Mouse (Mus musculus) lung, postnatal 0 days (tissue): ENCODE measurements around the gene Armh1. TPM values are rescaled to one million over a fixed set of nuclear protein-coding genes. Genes with fewer than 3 reads are reported as not detected.
A peak's percentile ranks its signal among the peaks of the same experiment; 100 is the strongest.

Experiments
- ATAC-seq: fragments of 200-750 bp; cut with Nextera tagmentation; 2 replicates; pipeline ENCODE4 v1.8.0; 2017; ENCODE audit warnings: moderate library complexity
- DNase-seq: peaks from one replicate; pipeline ENCODE4 v3.0.0-alpha.2; 2016; ENCODE audit warnings: low spot score
- H3K27ac ChIP-seq: fragments of 300-500 bp; sonication (generic); 2 replicates; pipeline ENCODE4 v1.5.1; 2014; ENCODE audit warnings: antibody characterized with exemption, mild to moderate bottlenecking, low read length, mixed read lengths
- H3K27me3 ChIP-seq: fragments of 300-500 bp; sonication (generic); replicated peaks from 2 replicates; pipeline ENCODE4 v1.6.1; 2014; ENCODE audit warnings: low read length, mixed read lengths; ENCODE audit not compliant: insufficient read depth
- H3K36me3 ChIP-seq: fragments of 300-500 bp; sonication (generic); 2 replicates; pipeline ENCODE4 v1.6.1; 2014; ENCODE audit warnings: low read length, mixed read lengths; ENCODE audit not compliant: insufficient read depth
- H3K4me1 ChIP-seq: fragments of 300-500 bp; sonication (generic); 2 replicates; pipeline ENCODE4 v1.6.1; 2014; ENCODE audit warnings: antibody characterized with exemption, low read depth, low read length, mixed read lengths; ENCODE audit not compliant: insufficient read depth
- H3K4me2 ChIP-seq: fragments of 300-500 bp; sonication (generic); replicated peaks from 2 replicates; pipeline ENCODE4 v1.6.1; 2014; ENCODE audit warnings: low read depth, mild to moderate bottlenecking, low read length, moderate library complexity, mixed read lengths
- H3K4me3 ChIP-seq: fragments of 300-500 bp; sonication (generic); 2 replicates; pipeline ENCODE4 v1.5.1; 2014; ENCODE audit warnings: low read depth, low read length
- H3K9ac ChIP-seq: fragments of 300-500 bp; sonication (generic); replicated peaks from 2 replicates; pipeline ENCODE4 v1.6.1; 2014; ENCODE audit warnings: low read depth, mild to moderate bottlenecking
- H3K9me3 ChIP-seq: fragments of 300-500 bp; sonication (generic); 2 replicates; pipeline ENCODE4 v1.6.1; 2016; ENCODE audit warnings: low read length, mixed read lengths
- CTCF ChIP-seq: IDR thresholded peaks from 2 replicates; pipeline ENCODE4 v1.5.1; 2016; ENCODE audit warnings: antibody characterized with exemption, mild to moderate bottlenecking
- EP300 ChIP-seq: IDR thresholded peaks from 2 replicates; pipeline ENCODE4 v1.6.1; 2016; ENCODE audit warnings: antibody characterized with exemption, mild to moderate bottlenecking, control low read depth
- WGBS: fragments of 180-500 bp; shearing (Covaris S2); extraction: QIAGEN DNeasy Blood & Tissue Kit; methylation state at CpG from one replicate; pipeline ENCODE4 v1.1.7; 2014; 5-methylcytosine and 5-hydroxymethylcytosine counted together
- polyA plus RNA-seq: library from polyadenylated mRNA; unstranded; fragments of >200 nt; fragmentation: Nextera tagmentation; extraction: Ambion mirVana; gene quantifications from 2 replicates; pipeline ENCODE4 v1.2.1, GENCODE M21; 2015

Gene Armh1
- polyA plus RNA-seq, 1 experiment from 2014 or later, result 3.8 TPM

GRCm38 (mm10) chr4:117288277-117288926, 36.5 kb upstream of the Armh1 start:
- H3K27ac ChIP-seq, result peak overlapping the region; percentile 98
- no peaks in the 10 kb centered on the region for H3K27me3 ChIP-seq
- peak overlapping the region; percentile 81 for H3K4me3 ChIP-seq
- H3K9me3 ChIP-seq, result no peaks in the 10 kb centered on the region
- TF ChIP-seq CTCF, result no peak
- no peak for TF ChIP-seq EP300
- peak overlapping the region; percentile 73 for H3K9ac ChIP-seq
- peaks cover 9% of the 10 kb centered on the region for H3K36me3 ChIP-seq
- H3K4me2 ChIP-seq, result peak overlapping the region; percentile 74
- 0 out of 2 replicates have a peak, but pooled peaks have one; percentile 1 for ATAC-seq
- WGBS, result 17% methylated on average over 25 of the region's 25 CpGs
- DNase-seq, result peak; percentile 22
- H3K4me1 ChIP-seq, result no peaks in the 10 kb centered on the region

GRCm38 (mm10) chr4:117284363-117284762, 32.4 kb upstream of the Armh1 start:
- Histone ChIP-seq H3K36me3 (peaks cover 14% of the 10 kb centered on the region), H3K4me3 (no peak overlapping the region), H3K27me3 (no peaks in the 10 kb centered on the region), H3K9me3 (no peaks in the 10 kb centered on the region), H3K27ac (no peak overlapping the region), H3K4me2 (no peak overlapping the region), H3K9ac (peak overlapping the region; percentile 12; the same call in 1 of the 2 replicates), H3K4me1 (no peaks in the 10 kb centered on the region)
- WGBS, result 50% methylated on average over 4 of the region's 4 CpGs
- no peak for TF ChIP-seq CTCF
- TF ChIP-seq EP300, result no peak
- ATAC-seq (no peak), DNase-seq (no peak)

GRCm38 (mm10) chr4:117283271-117284191, 31.6 kb upstream of the Armh1 start:
- no peak for ATAC-seq
- H3K27ac ChIP-seq, result no peak overlapping the region
- H3K4me3 ChIP-seq, result no peak overlapping the region
- peaks cover 14% of the 10 kb centered on the region for H3K36me3 ChIP-seq
- H3K27me3 ChIP-seq, result no peaks in the 10 kb centered on the region
- H3K9ac ChIP-seq, result peak overlapping the region; percentile 12; the same call in 1 of the 2 replicates
- DNase-seq, result no peak
- WGBS, result 47% methylated on average over 22 of the region's 22 CpGs
- H3K4me2 ChIP-seq, result no peak overlapping the region
- TF ChIP-seq EP300, result no peak
- no peak for TF ChIP-seq CTCF
- H3K4me1 ChIP-seq, result no peaks in the 10 kb centered on the region
- no peaks in the 10 kb centered on the region for H3K9me3 ChIP-seq

GRCm38 (mm10) chr4:117281090-117281845, 29.3 kb upstream of the Armh1 start:
- no peak for TF ChIP-seq EP300
- no peak for TF ChIP-seq CTCF
- no peak for ATAC-seq
- no peak for DNase-seq
- H3K27me3 ChIP-seq, result no peaks in the 10 kb centered on the region
- H3K9ac ChIP-seq, result no peak overlapping the region
- no peak overlapping the region for H3K27ac ChIP-seq
- peaks cover 19% of the 10 kb centered on the region for H3K36me3 ChIP-seq
- H3K4me1 ChIP-seq, result no peaks in the 10 kb centered on the region
- H3K4me3 ChIP-seq, result no peak overlapping the region
- H3K4me2 ChIP-seq, result no peak overlapping the region
- no peaks in the 10 kb centered on the region for H3K9me3 ChIP-seq
- 56% methylated on average over 19 of the region's 19 CpGs for WGBS

GRCm38 (mm10) chr4:117280397-117280930, 28.5 kb upstream of the Armh1 start:
- Histone ChIP-seq H3K27ac (no peak overlapping the region), H3K27me3 (no peaks in the 10 kb centered on the region), H3K4me3 (no peak overlapping the region), H3K4me1 (no peaks in the 10 kb centered on the region), H3K36me3 (peaks cover 15% of the 10 kb centered on the region), H3K9me3 (no peaks in the 10 kb centered on the region), H3K9ac (no peak overlapping the region), H3K4me2 (no peak overlapping the region)
- 83% methylated on average over 8 of the region's 8 CpGs for WGBS
- DNase-seq, result no peak
- ATAC-seq, result no peak
- TF ChIP-seq CTCF (no peak), EP300 (no peak)

- peaks cover 16% of the 10 kb centered on the region for H3K36me3 ChIP-seq
- no peak overlapping the region for H3K9ac ChIP-seq
- DNase-seq (no peak), ATAC-seq (no peak)
- H3K27ac ChIP-seq, result no peak overlapping the region
- no peaks in the 10 kb centered on the region for H3K9me3 ChIP-seq
- TF ChIP-seq EP300 (no peak), CTCF (no peak)
- H3K4me3 ChIP-seq, result no peak overlapping the region
- H3K4me2 ChIP-seq, result no peak overlapping the region
- 63% methylated on average over 2 of the region's 2 CpGs for WGBS
- no peaks in the 10 kb centered on the region for H3K4me1 ChIP-seq
- H3K27me3 ChIP-seq, result no peaks in the 10 kb centered on the region
These were observed 27.3 kb upstream of the Armh1 start for GRCm38 (mm10) chr4:117279253-117279642.
